Mouse (Mus musculus) MEL (cell line): ENCODE measurements around the gene Tbc1d2. TPM values are rescaled to one million over a fixed set of nuclear protein-coding genes. Genes with fewer than 3 reads are reported as not detected.

Experiments used
- DNase-seq: peaks from one replicate; pipeline ENCODE4 v3.0.0; 2011; ENCODE audit warnings: low read depth, low spot score
- H3K27ac ChIP-seq: 2 replicates; pipeline ENCODE4 v1.5.1; 2012; ENCODE audit warnings: low read depth, mild to moderate bottlenecking, control low read depth, low read length, moderate library complexity; ENCODE audit not compliant: control insufficient read depth
- H3K27me3 ChIP-seq, 2 experiments: fragments of 150-350 bp in 1 of 2; sonication (generic) in 1 of 2; 2 replicates each; pipeline ENCODE4 v1.6.1; 2012; ENCODE audit warnings: low read length in 2 of 2, mild to moderate bottlenecking in 2 of 2, improper control_type of control experiment in 1 of 2, moderate library complexity in 1 of 2; ENCODE audit not compliant: insufficient read depth in 2 of 2, control insufficient read depth in 1 of 2
- H3K36me3 ChIP-seq, 2 experiments: 2 replicates each; pipeline ENCODE4 v1.6.1; 2012 to 2014; ENCODE audit warnings: low read length in 2 of 2, improper control_type of control experiment in 1 of 2, inconsistent platforms in 1 of 2, mild to moderate bottlenecking in 1 of 2; ENCODE audit not compliant: insufficient read depth in 2 of 2, control insufficient read depth in 1 of 2
- H3K4me1 ChIP-seq, 2 experiments: fragments of 150-350 bp in 1 of 2; sonication (generic) in 1 of 2; 2 replicates each; pipeline ENCODE4 v1.6.1; 2012; ENCODE audit warnings: low read length in 2 of 2, improper control_type of control experiment in 1 of 2, mild to moderate bottlenecking in 1 of 2; ENCODE audit not compliant: insufficient read depth in 2 of 2, control insufficient read depth in 1 of 2
- H3K4me3 ChIP-seq, 2 experiments: fragments of 150-350 bp in 1 of 2; sonication (generic) in 1 of 2; 2 replicates each; pipeline ENCODE4 v1.5.1; 2012; ENCODE audit warnings: low read depth in 2 of 2, low read length in 2 of 2, mild to moderate bottlenecking in 2 of 2, moderate library complexity in 2 of 2, control low read depth in 1 of 2, improper control_type of control experiment in 1 of 2; ENCODE audit not compliant: control insufficient read depth in 1 of 2, insufficient read depth in 1 of 2
- H3K79me2 ChIP-seq: 2 replicates; pipeline ENCODE4 v1.6.1; 2012; ENCODE audit warnings: mild to moderate bottlenecking, low read length, moderate library complexity; ENCODE audit not compliant: control insufficient read depth, poor library complexity, insufficient read depth
- H3K9ac ChIP-seq: 2 replicates; pipeline ENCODE4 v1.6.1; 2012; ENCODE audit warnings: low read depth, mild to moderate bottlenecking, control low read depth, low read length, moderate library complexity; ENCODE audit not compliant: control insufficient read depth, poor library complexity, severe bottlenecking
- H3K9me3 ChIP-seq: fragments of 150-350 bp; sonication (generic); replicated peaks from 2 replicates; pipeline ENCODE4 v1.6.1; 2012; ENCODE audit warnings: mild to moderate bottlenecking, low read length, improper control_type of control experiment, moderate library complexity; ENCODE audit not compliant: insufficient read depth
- BHLHE40 ChIP-seq: IDR thresholded peaks from 2 replicates; pipeline ENCODE4 v1.6.1; 2012; ENCODE audit warnings: low read depth, mild to moderate bottlenecking, inconsistent platforms, low read length, improper control_type of control experiment, borderline replicate concordance
- CHD1 ChIP-seq: IDR thresholded peaks from 2 replicates; pipeline ENCODE4 v1.6.1; 2012; ENCODE audit warnings: low read depth, mild to moderate bottlenecking, inconsistent platforms, low read length, improper control_type of control experiment
- CTCF ChIP-seq, 3 experiments: IDR thresholded peaks in 2 of 3; conservative IDR thresholded peaks in 1 of 3; 2 replicates each; pipeline ENCODE4 v1.5.1; 2011 to 2012; ENCODE audit warnings: low read length in 3 of 3, low read depth in 2 of 3, mild to moderate bottlenecking in 2 of 3, improper control_type of control experiment in 1 of 3, inconsistent platforms in 1 of 3, mixed read lengths in 1 of 3, moderate library complexity in 1 of 3; ENCODE audit not compliant: control insufficient read depth in 1 of 3, insufficient read depth in 1 of 3, poor library complexity in 1 of 3, severe bottlenecking in 1 of 3
- E2F4 ChIP-seq: IDR thresholded peaks from 2 replicates; pipeline ENCODE4 v1.6.1; 2011; ENCODE audit warnings: low read depth, low read length, improper control_type of control experiment, borderline replicate concordance
- ELF1 ChIP-seq: IDR thresholded peaks from 2 replicates; pipeline ENCODE4 v1.6.1; 2014; ENCODE audit warnings: low read depth, mild to moderate bottlenecking, inconsistent platforms, low read length, improper control_type of control experiment, moderate library complexity
- ETS1 ChIP-seq: IDR thresholded peaks from 2 replicates; pipeline ENCODE4 v1.6.1; 2012; ENCODE audit warnings: low read depth, mild to moderate bottlenecking, inconsistent platforms, low read length, improper control_type of control experiment, moderate library complexity
- GATA1 ChIP-seq: IDR thresholded peaks from 2 replicates; pipeline ENCODE4 v1.6.1; 2011; ENCODE audit warnings: low read depth, low read length, improper control_type of control experiment
- HCFC1 ChIP-seq: IDR thresholded peaks from 2 replicates; pipeline ENCODE4 v1.6.1; 2012; ENCODE audit warnings: low read depth, mild to moderate bottlenecking, inconsistent platforms, low read length, improper control_type of control experiment, moderate library complexity
- JUND ChIP-seq: IDR thresholded peaks from 2 replicates; pipeline ENCODE4 v1.6.1; 2011; ENCODE audit warnings: low read depth, mild to moderate bottlenecking, improper control_type of control experiment, low read length
- KAT2A ChIP-seq: conservative IDR thresholded peaks from 2 replicates; pipeline ENCODE4 v1.6.1; 2012; ENCODE audit warnings: low read depth, low read length, improper control_type of control experiment, inconsistent platforms
- MEF2A ChIP-seq: IDR thresholded peaks from 2 replicates; pipeline ENCODE4 v1.6.1; 2014; ENCODE audit warnings: low read depth, mild to moderate bottlenecking, inconsistent platforms, low read length, improper control_type of control experiment; ENCODE audit not compliant: poor library complexity, insufficient replicate concordance, severe bottlenecking; ENCODE audit errors: extremely low read depth
- MXI1 ChIP-seq: IDR thresholded peaks from 2 replicates; pipeline ENCODE4 v1.6.1; 2011; ENCODE audit warnings: mild to moderate bottlenecking, low read depth, low read length, improper control_type of control experiment
- NELFE ChIP-seq: IDR thresholded peaks from 2 replicates; pipeline ENCODE4 v1.6.1; 2011; ENCODE audit warnings: low read depth, low read length, improper control_type of control experiment
- NRF1 ChIP-seq: IDR thresholded peaks from 2 replicates; pipeline ENCODE4 v1.6.1; 2014; ENCODE audit warnings: low read depth, mild to moderate bottlenecking, inconsistent platforms, low read length, improper control_type of control experiment, moderate library complexity; ENCODE audit not compliant: poor library complexity, insufficient read depth, severe bottlenecking
- POLR2A ChIP-seq, 2 experiments: IDR thresholded peaks; 2 replicates each; pipeline ENCODE4 v1.6.1; 2011 to 2012; ENCODE audit warnings: low read length in 2 of 2, mild to moderate bottlenecking in 2 of 2, control low read depth in 1 of 2, improper control_type of control experiment in 1 of 2, low read depth in 1 of 2, moderate library complexity in 1 of 2; ENCODE audit not compliant: control insufficient read depth in 1 of 2, insufficient read depth in 1 of 2, poor library complexity in 1 of 2
- POLR2AphosphoS2 ChIP-seq: IDR thresholded peaks from 2 replicates; pipeline ENCODE4 v1.6.1; 2011; ENCODE audit warnings: low read length, improper control_type of control experiment
- POLR2AphosphoS5 ChIP-seq: IDR thresholded peaks from 2 replicates; pipeline ENCODE4 v1.6.1; 2012; ENCODE audit warnings: low read depth, borderline replicate concordance, mild to moderate bottlenecking, inconsistent platforms, low read length, moderate library complexity, mixed read lengths
- RAD21 ChIP-seq: IDR thresholded peaks from 2 replicates; pipeline ENCODE4 v1.6.1; 2011; ENCODE audit warnings: mild to moderate bottlenecking, low read depth, low read length, improper control_type of control experiment
- SIN3A ChIP-seq: IDR thresholded peaks from 2 replicates; pipeline ENCODE4 v1.6.1; 2012; ENCODE audit warnings: low read length, improper control_type of control experiment, inconsistent platforms
- SMC3 ChIP-seq: IDR thresholded peaks from 2 replicates; pipeline ENCODE4 v1.6.1; 2011; ENCODE audit warnings: low read depth, low read length, improper control_type of control experiment
- TBP ChIP-seq: IDR thresholded peaks from 2 replicates; pipeline ENCODE4 v1.8.0; 2011; ENCODE audit warnings: low read depth, low read length, improper control_type of control experiment
- TCF12 ChIP-seq: IDR thresholded peaks from 2 replicates; pipeline ENCODE4 v1.6.1; 2014; ENCODE audit warnings: low read depth, mild to moderate bottlenecking, inconsistent platforms, low read length, improper control_type of control experiment, moderate library complexity
- ZC3H11A ChIP-seq: IDR thresholded peaks from 2 replicates; pipeline ENCODE4 v1.6.1; 2012; ENCODE audit warnings: low read depth, mild to moderate bottlenecking, inconsistent platforms, low read length, improper control_type of control experiment
- polyA plus RNA-seq, 2 experiments: library from polyadenylated mRNA; stranded (reverse) in 1 of 2; unstranded in 1 of 2; fragments of >175 nt in 1 of 2; fragments of >200 nt in 1 of 2; gene quantifications; 2 replicates each; pipeline versions ENCODE4 v1.2.1 to v1.2.4; 2012; ENCODE audit warnings: low replicate concordance in 2 of 2, low read depth in 1 of 2; ENCODE audit not compliant: insufficient read length in 2 of 2, insufficient read depth in 1 of 2, missing spikeins in 1 of 2
- total RNA-seq: library from RNA; depleted of rRNA; stranded (reverse); fragments of 300-350 nt; gene quantifications from 2 replicates; pipeline ENCODE4 v1.2.3, GENCODE M21; 2012

The Tbc1d2 gene
- total and polyA plus RNA-seq, 3 experiments, result 0.19 to 0.36 TPM; not detected in 1

GRCm38 (mm10) chr4:46689397-46690022 lies 39.5 kb upstream of the Tbc1d2 start:
- Histone ChIP-seq H3K4me1 (no peaks in the 10 kb centered on the region), H3K9ac (no peak overlapping the region), H3K27ac (no peak overlapping the region), H3K9me3 (no peaks in the 10 kb centered on the region), H3K4me3 (no peak overlapping the region), H3K27me3 (no peaks in the 10 kb centered on the region), H3K36me3 (no peaks in the 10 kb centered on the region), H3K79me2 (no peaks in the 10 kb centered on the region)
- peak; percentile 68 for DNase-seq
- no peak for TF ChIP-seq GATA1
- TF ChIP-seq ZC3H11A, result peak; percentile 82
- TF ChIP-seq RAD21, result peak; percentile 97
- TF ChIP-seq TBP, result no peak
- no peak for TF ChIP-seq CHD1
- TF ChIP-seq SMC3, result peak; percentile 92
- no peak for TF ChIP-seq HCFC1
- peak; percentile 92 to 99 (median 97) for TF ChIP-seq CTCF (IDR thresholded peaks at IDR 0.05 in 2 of 3, conservative IDR thresholded peaks at IDR 0.05 in 1 of 3; ENCODE audit: control insufficient read depth in 1 of 3, insufficient read depth in 1 of 3, low read depth in 2 of 3, low read length in 3 of 3, poor library complexity in 1 of 3, severe bottlenecking in 1 of 3)
- TF ChIP-seq POLR2AphosphoS2, result no peak
- no peak for TF ChIP-seq POLR2A (IDR thresholded peaks at IDR 0.05; ENCODE audit: control insufficient read depth in 1 of 2, insufficient read depth in 1 of 2, low read depth in 1 of 2, low read length in 2 of 2, poor library complexity in 1 of 2)
- TF ChIP-seq SIN3A, result no peak
- no peak for TF ChIP-seq NRF1
- no peak for TF ChIP-seq POLR2AphosphoS5

- DNase-seq, result no peak
- H3K4me1 ChIP-seq, result no peaks in the 10 kb centered on the region
- H3K9me3 ChIP-seq, result no peaks in the 10 kb centered on the region
- no peak overlapping the region for H3K9ac ChIP-seq
- no peaks in the 10 kb centered on the region for H3K27me3 ChIP-seq
- H3K79me2 ChIP-seq, result no peaks in the 10 kb centered on the region
- no peak for TF ChIP-seq NRF1
- TF ChIP-seq ETS1, result no peak
- TF ChIP-seq MXI1, result no peak
- TF ChIP-seq JUND, result no peak
- no peak for TF ChIP-seq BHLHE40
- TF ChIP-seq E2F4, result no peak
- TF ChIP-seq KAT2A, result no peak
- TF ChIP-seq NELFE, result no peak
- no peak for TF ChIP-seq ELF1
- TF ChIP-seq TCF12, result no peak
- TF ChIP-seq MEF2A, result no peak
- no peak for TF ChIP-seq HCFC1
- TF ChIP-seq GATA1, result no peak
- no peaks in the 10 kb centered on the region for H3K36me3 ChIP-seq
- no peak overlapping the region for H3K27ac ChIP-seq
- H3K4me3 ChIP-seq, result no peak overlapping the region
Observed at GRCm38 (mm10) chr4:46688213-46688832, 38.3 kb upstream of the Tbc1d2 start.
